Mouse (Mus musculus) lung, embryonic 16.5 days (tissue): ENCODE results near the gene Mcrip2. TPM values are rescaled to one million over a fixed set of nuclear protein-coding genes. Genes with fewer than 3 reads are reported as not detected.

Experiments
- ATAC-seq: fragments of 200-750 bp; cut with Nextera tagmentation; 2 replicates; pipeline ENCODE4 v1.8.0; 2017; ENCODE audit warnings: low read depth, mild to moderate bottlenecking, moderate library complexity
- H3K27ac ChIP-seq: fragments of 300-500 bp; sonication (generic); 2 replicates; pipeline ENCODE4 v1.5.1; 2014; ENCODE audit warnings: mild to moderate bottlenecking, control low read depth, low read length
- H3K27me3 ChIP-seq: fragments of 300-500 bp; sonication (generic); 2 replicates; pipeline ENCODE4 v1.6.1; 2014; ENCODE audit warnings: low read depth, low read length, mixed read lengths; ENCODE audit not compliant: control insufficient read depth, insufficient read depth
- H3K36me3 ChIP-seq: fragments of 300-500 bp; sonication (generic); 2 replicates; pipeline ENCODE4 v1.6.1; 2014; ENCODE audit warnings: low read length; ENCODE audit not compliant: control insufficient read depth, insufficient read depth
- H3K4me1 ChIP-seq: fragments of 300-500 bp; sonication (generic); replicated peaks from 2 replicates; pipeline ENCODE4 v1.6.1; 2014; ENCODE audit warnings: low read length, mixed read lengths; ENCODE audit not compliant: control insufficient read depth, insufficient read depth
- H3K4me2 ChIP-seq: fragments of 300-500 bp; sonication (generic); 2 replicates; pipeline ENCODE4 v1.6.1; 2014; ENCODE audit warnings: low read depth, low read length, control low read depth
- H3K4me3 ChIP-seq: fragments of 300-500 bp; sonication (generic); 2 replicates; pipeline ENCODE4 v1.5.1; 2014; ENCODE audit warnings: mild to moderate bottlenecking, low read length, control low read depth
- H3K9ac ChIP-seq: fragments of 300-500 bp; sonication (generic); 2 replicates; pipeline ENCODE4 v1.6.1; 2014; ENCODE audit warnings: low read length, control low read depth
- H3K9me3 ChIP-seq: fragments of 300-500 bp; sonication (generic); 2 replicates; pipeline ENCODE4 v1.6.1; 2016; ENCODE audit warnings: low read length; ENCODE audit not compliant: control insufficient read depth
- WGBS: fragments of 180-500 bp; shearing (Covaris S2); extraction: QIAGEN DNeasy Blood & Tissue Kit; methylation state at CpG from one replicate; pipeline ENCODE4 v1.1.7; 2014; 5-methylcytosine and 5-hydroxymethylcytosine counted together
- polyA plus RNA-seq: library from polyadenylated mRNA; unstranded; fragments of >200 nt; fragmentation: Nextera tagmentation; extraction: Ambion mirVana; gene quantifications from 2 replicates; pipeline ENCODE4 v1.2.1, GENCODE M21; 2015

The Mcrip2 gene
- polyA plus RNA-seq, 1 experiment from 2014 or later = 21.6 TPM

DNA sequence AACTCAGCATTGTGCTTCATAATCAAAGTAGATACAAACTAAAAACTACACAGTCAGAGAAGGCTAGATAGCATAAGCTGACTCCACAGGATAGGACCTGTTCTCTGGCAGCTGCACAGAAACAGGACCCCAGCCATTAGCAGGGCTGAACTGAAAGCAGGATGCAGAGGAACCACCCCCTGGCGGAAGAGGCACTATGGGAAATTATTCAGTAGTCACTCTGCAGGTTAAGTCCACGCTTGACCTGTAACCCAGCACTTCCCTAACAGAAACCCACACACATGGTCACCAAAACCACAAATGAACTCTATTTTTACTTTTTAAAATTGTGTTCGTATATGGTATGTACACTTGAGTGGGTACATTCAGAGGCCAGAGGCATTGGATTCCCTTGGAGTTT lies 34.5 kb upstream of the Mcrip2 start:
- ATAC-seq = no peak
- Histone ChIP-seq H3K4me1 (no peaks in the 10 kb centered on the region), H3K9me3 (no peaks in the 10 kb centered on the region), H3K27ac (no peak overlapping the region), H3K9ac (no peak overlapping the region), H3K4me3 (no peak overlapping the region), H3K36me3 (peaks cover 3% of the 10 kb centered on the region; the same call in 1 of the 2 replicates), H3K4me2 (no peak overlapping the region), H3K27me3 (no peaks in the 10 kb centered on the region)
- 90% methylated on average over 3 of the region's 3 CpGs for WGBS

DNA sequence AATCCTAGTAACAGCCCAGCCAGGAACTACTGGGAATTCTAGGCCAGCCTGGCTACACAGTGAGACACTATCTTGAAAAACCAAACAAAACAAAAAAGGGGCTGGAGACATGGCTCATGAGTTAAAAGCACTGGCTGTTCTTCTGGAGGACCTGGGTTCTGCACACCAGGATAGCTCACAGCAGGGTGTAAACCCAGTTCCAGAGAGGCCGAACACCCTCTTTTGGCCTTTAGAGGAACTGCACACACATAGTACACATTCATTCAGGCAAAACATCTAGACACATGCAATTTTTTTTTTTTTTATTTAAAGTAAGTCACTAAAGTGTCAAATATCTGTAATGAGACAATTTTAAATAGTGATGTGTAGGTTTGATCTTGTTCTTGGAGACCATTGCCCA lies 31.6 kb upstream of the Mcrip2 start:
- H3K27me3 ChIP-seq = no peaks in the 10 kb centered on the region
- WGBS = 97% methylated on average over 1 of the region's 1 CpGs
- ATAC-seq = no peak

DNA sequence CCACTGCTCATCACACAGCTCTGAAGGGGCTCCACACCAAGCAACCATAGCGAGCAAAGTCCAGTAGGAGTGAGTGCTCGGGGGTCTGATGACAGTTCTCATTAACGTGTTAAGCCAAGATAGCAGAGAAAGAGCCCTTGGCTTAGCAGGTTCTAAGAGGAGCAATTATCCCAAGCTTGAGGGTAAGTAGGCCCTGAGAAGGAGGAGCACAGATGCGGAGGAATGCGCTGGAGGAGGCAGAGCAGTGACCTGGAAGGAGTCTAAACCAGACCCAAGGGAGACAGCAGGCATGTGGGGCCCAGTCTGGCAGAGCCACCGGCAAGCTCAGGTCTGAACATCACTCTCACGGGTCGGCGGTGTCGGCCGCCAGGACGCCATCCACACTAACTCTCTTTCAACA lies 27.3 kb upstream of the Mcrip2 start:
- 70% methylated on average over 12 of the region's 12 CpGs for WGBS
- ATAC-seq = no peak
- H3K27me3 ChIP-seq = no peaks in the 10 kb centered on the region
- no peak overlapping the region for H3K9ac ChIP-seq
- peaks cover 3% of the 10 kb centered on the region; the same call in 1 of the 2 replicates for H3K36me3 ChIP-seq
- H3K27ac ChIP-seq = no peak overlapping the region
- no peaks in the 10 kb centered on the region for H3K4me1 ChIP-seq
- no peak overlapping the region for H3K4me3 ChIP-seq
- H3K9me3 ChIP-seq = no peaks in the 10 kb centered on the region
- no peak overlapping the region for H3K4me2 ChIP-seq

More for the DNA sequence above, 31.6 kb upstream of the Mcrip2 start:
- no peak overlapping the region for H3K4me3 ChIP-seq
- H3K9me3 ChIP-seq = no peaks in the 10 kb centered on the region
- H3K36me3 ChIP-seq = peaks cover 3% of the 10 kb centered on the region; the same call in 1 of the 2 replicates
- no peaks in the 10 kb centered on the region for H3K4me1 ChIP-seq
- no peak overlapping the region for H3K27ac ChIP-seq
- H3K9ac ChIP-seq = no peak overlapping the region
- no peak overlapping the region for H3K4me2 ChIP-seq

DNA sequence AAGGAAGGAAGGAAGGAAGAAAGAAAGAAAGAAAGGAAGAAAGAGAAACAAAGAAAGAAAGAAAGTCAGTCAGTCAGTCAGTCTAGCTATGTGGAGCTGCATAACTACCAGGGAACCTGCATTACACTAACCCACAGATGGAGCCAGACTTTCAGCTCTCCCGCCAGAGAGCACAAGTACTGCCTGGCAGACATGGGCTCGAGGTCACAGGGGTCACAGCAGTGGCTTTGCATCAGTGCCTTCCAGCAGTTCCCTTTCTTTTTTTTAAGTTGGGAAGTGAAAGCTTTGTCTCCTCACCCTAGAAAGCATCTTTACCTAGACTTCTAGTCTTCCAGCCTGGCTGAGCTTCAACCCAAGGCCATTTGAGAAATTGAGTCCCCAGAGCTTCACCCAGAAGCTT lies 26.9 kb upstream of the Mcrip2 start:
- Histone ChIP-seq H3K4me2 (no peak overlapping the region), H3K4me3 (no peak overlapping the region), H3K27me3 (no peaks in the 10 kb centered on the region), H3K36me3 (no peaks in the 10 kb centered on the region; the same call in 1 of the 2 replicates), H3K27ac (no peak overlapping the region), H3K4me1 (no peaks in the 10 kb centered on the region), H3K9me3 (no peaks in the 10 kb centered on the region), H3K9ac (no peak overlapping the region)
- 62% methylated on average over 2 of the region's 2 CpGs for WGBS
- no peak for ATAC-seq

DNA sequence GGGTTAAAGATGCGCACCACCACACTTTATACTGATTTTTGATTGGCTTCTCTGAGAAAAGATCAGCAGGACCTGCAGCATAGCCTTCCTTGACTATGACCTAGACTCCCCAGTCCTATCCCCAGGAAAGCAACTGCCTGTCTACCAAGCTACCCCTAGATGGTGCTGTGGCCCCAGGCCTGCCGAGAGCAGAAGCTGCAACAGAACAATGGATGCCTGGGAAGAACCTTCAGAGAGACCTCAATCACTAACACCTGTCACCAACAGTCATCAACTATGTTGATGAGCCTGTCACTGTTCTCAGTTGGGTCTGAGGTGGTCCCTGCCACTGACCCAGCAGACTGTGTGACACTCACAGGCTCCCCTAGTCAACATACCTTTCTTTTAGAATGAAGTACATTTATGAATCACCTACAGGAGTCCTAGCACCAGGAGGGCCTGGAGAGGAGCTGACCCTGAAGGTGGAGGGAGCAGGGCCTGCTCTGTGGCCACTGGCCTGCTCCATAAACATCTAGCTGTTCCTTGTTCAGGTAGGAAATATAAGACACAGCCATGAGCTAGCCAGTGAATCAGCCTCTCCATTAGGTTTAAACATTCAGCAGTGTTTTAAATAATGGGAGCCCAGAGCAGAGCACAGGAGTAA lies 25.5 kb upstream of the Mcrip2 start:
- Histone ChIP-seq H3K27ac (no peak overlapping the region), H3K4me2 (no peak overlapping the region), H3K36me3 (no peaks in the 10 kb centered on the region), H3K4me3 (no peak overlapping the region), H3K4me1 (no peaks in the 10 kb centered on the region), H3K9me3 (no peaks in the 10 kb centered on the region), H3K9ac (no peak overlapping the region), H3K27me3 (no peaks in the 10 kb centered on the region)
- peak; percentile 78; the same call in 1 of the 2 replicates for ATAC-seq
- 30% methylated on average over 2 of the region's 2 CpGs for WGBS

DNA sequence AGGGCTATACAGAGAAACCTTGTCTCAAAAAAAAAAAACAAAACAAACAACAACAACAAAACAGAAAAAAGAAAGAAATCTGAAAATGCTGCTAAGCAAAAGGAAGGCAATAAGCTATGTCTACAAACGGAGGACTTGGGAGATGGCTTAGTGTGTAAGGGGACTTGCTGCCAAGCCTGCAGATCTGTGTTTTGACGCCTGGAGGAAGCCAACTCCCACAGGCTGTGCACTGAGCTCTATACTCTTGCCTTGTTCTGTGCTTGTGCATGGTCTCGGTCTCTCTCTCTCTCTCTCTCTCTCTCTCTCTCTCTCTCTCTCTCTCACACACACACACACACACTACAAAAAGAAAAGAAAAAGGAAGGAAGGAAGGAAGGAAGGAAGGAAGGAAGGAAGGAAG lies 20.3 kb upstream of the Mcrip2 start:
- no peak overlapping the region for H3K4me3 ChIP-seq
- 90% methylated on average over 3 of the region's 3 CpGs for WGBS
- H3K4me2 ChIP-seq = no peak overlapping the region
- no peak for ATAC-seq
- peaks cover 5% of the 10 kb centered on the region; the same call in 1 of the 2 replicates for H3K36me3 ChIP-seq
- H3K27ac ChIP-seq = no peak overlapping the region
- no peaks in the 10 kb centered on the region; the same call in 1 of the 2 replicates for H3K4me1 ChIP-seq
- no peak overlapping the region for H3K9ac ChIP-seq
- H3K9me3 ChIP-seq = no peaks in the 10 kb centered on the region
- no peaks in the 10 kb centered on the region for H3K27me3 ChIP-seq

DNA sequence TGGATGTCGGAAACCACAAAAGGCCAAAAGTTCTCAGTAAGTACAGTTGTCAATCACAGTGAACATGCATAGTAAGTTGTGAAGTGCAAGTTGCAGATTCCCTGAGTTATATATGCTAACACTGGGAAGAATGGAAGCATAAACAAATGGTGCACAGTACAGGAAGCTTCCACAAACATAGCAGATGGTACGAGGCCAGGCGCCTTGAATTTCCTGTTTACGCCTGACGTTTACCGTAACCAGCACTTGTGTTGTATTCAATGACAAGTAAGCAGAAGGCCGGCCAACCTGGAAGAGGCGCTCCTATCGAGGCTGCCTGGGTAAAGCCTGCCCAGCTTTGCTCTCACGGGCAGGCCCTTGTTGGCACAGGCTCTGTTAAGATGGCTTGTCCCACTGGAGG lies 18.9 kb upstream of the Mcrip2 start:
- Histone ChIP-seq H3K27me3 (no peaks in the 10 kb centered on the region), H3K4me2 (no peak overlapping the region), H3K4me1 (no peaks in the 10 kb centered on the region; the same call in 1 of the 2 replicates), H3K9ac (no peak overlapping the region), H3K36me3 (peaks cover 11% of the 10 kb centered on the region; the same call in 1 of the 2 replicates), H3K4me3 (no peak overlapping the region), H3K27ac (0 out of 2 replicates have a peak overlapping the region, but pooled peaks have one; percentile 12), H3K9me3 (no peaks in the 10 kb centered on the region)
- ATAC-seq = peak; percentile 51
- WGBS = 58% methylated on average over 10 of the region's 10 CpGs

DNA sequence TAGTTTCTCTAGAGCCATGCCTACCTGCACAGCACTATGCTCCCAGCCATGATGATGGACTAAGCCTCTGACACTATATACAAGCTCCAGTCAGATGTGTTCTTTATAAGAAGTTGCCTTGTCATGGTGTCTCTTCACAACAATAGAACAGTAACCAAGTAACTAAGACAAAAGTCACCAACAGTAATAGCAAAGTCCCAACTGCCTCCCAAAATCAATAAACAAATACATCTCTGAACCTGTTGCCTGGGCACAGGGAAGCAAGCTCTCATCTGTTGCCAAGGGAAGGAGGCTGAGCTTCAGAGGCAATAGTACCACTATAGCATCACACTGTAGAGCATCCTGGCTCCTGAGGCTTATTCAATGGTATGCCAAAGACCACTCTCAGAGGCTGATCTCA lies 18.2 kb upstream of the Mcrip2 start:
- H3K36me3 ChIP-seq = peaks cover 12% of the 10 kb centered on the region; the same call in 1 of the 2 replicates
- no peak overlapping the region for H3K4me2 ChIP-seq
- no peak overlapping the region for H3K9ac ChIP-seq
- no peaks in the 10 kb centered on the region; the same call in 1 of the 2 replicates for H3K4me1 ChIP-seq
- H3K27me3 ChIP-seq = no peaks in the 10 kb centered on the region
- H3K4me3 ChIP-seq = no peak overlapping the region
- no peak overlapping the region for H3K27ac ChIP-seq
- no peaks in the 10 kb centered on the region for H3K9me3 ChIP-seq
- no peak for ATAC-seq

DNA sequence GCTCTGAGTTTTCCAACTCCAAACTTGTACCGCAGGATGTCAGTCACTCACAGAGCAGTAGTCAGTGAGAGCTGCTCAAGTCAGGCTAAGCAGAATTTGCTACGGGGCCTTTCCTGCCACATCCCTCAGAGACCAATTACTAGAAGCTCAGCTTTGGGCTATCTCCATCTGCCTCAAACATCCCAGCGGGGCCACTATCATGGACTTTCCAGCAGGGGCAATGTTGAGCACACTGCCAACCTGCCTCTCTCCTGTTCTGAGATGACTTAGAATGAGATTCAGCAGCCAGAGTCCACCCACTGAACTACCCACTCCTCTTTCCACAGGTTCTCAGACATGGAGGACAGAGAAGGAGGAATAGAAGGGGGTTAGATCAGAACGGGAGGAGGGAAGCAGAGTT lies 17.1 kb upstream of the Mcrip2 start:
- ATAC-seq = no peak
- Histone ChIP-seq H3K4me2 (no peak overlapping the region), H3K27me3 (no peaks in the 10 kb centered on the region), H3K27ac (no peak overlapping the region), H3K9ac (no peak overlapping the region), H3K4me1 (no peaks in the 10 kb centered on the region; the same call in 1 of the 2 replicates), H3K9me3 (no peaks in the 10 kb centered on the region), H3K4me3 (no peak overlapping the region), H3K36me3 (peaks cover 12% of the 10 kb centered on the region; the same call in 1 of the 2 replicates)
- 76% methylated on average over 4 of the region's 4 CpGs for WGBS
